Mouse (Mus musculus): ENCODE results near the gene Col1a2. TPM values are rescaled to one million over a fixed set of nuclear protein-coding genes. Genes with fewer than 3 reads are reported as not detected.

Gene Col1a2
- total RNA-seq, 2 experiments from 2014 or later: 6.1 to 7.1 TPM

- DNase-seq (ENCODE audit: low spot score in 2 of 2): no peak
Measured at GRCm38 (mm10) chr6:4514671-4515070, 10.1 kb downstream of the Col1a2 start.

- DNase-seq (ENCODE audit: low spot score in 2 of 2): no peak
Measured at GRCm38 (mm10) chr6:4521031-4521430, 16.4 kb downstream of the Col1a2 start.

- peak in 1 of 2 experiments; percentile 61 for DNase-seq (ENCODE audit: low spot score in 2 of 2)
Measured at GRCm38 (mm10) chr6:4528439-4528838, 23.8 kb downstream of the Col1a2 start.

- DNase-seq (ENCODE audit: low spot score in 2 of 2): no peak
Measured at GRCm38 (mm10) chr6:4530986-4531385, 26.4 kb downstream of the Col1a2 start.

- no peak for DNase-seq (ENCODE audit: low spot score in 2 of 2)
Measured at GRCm38 (mm10) chr6:4532898-4533297, 28.3 kb downstream of the Col1a2 start.

- DNase-seq (ENCODE audit: low spot score in 2 of 2): no peak
Measured at GRCm38 (mm10) chr6:4534462-4535079, 30.0 kb downstream of the Col1a2 start.

GRCm38 (mm10) chr6:4541926-4542715, 37.5 kb downstream of the Col1a2 start:
- no peak for DNase-seq (ENCODE audit: low spot score in 2 of 2)

- peak in 1 of 2 experiments; percentile 22 for DNase-seq (ENCODE audit: low spot score in 2 of 2)
Measured at GRCm38 (mm10) chr6:4544554-4544953, 39.9 kb downstream of the Col1a2 start.

- peak in 1 of 2 experiments; percentile 51 for DNase-seq (ENCODE audit: low spot score in 2 of 2)
Measured at GRCm38 (mm10) chr6:4545727-4546126, 41.1 kb downstream of the Col1a2 start.

GRCm38 (mm10) chr6:4548894-4549293, 44.3 kb downstream of the Col1a2 start:
- DNase-seq (ENCODE audit: low spot score in 2 of 2): peak in 1 of 2 experiments; percentile 30

- DNase-seq (ENCODE audit: low spot score in 2 of 2): peak in 1 of 2 experiments; percentile 17
Measured at GRCm38 (mm10) chr6:4549846-4550548, 45.4 kb downstream of the Col1a2 start.

- no peak for DNase-seq (ENCODE audit: low spot score in 2 of 2)
Measured at GRCm38 (mm10) chr6:4550549-4550915, 45.9 kb downstream of the Col1a2 start.

GRCm38 (mm10) chr6:4555366-4555765, 50.8 kb downstream of the Col1a2 start:
- no peak for DNase-seq (ENCODE audit: low spot score in 2 of 2)

- no peak for DNase-seq (ENCODE audit: low spot score in 2 of 2)
Measured at GRCm38 (mm10) chr6:4557086-4557485, 52.5 kb downstream of the Col1a2 start.

- DNase-seq (ENCODE audit: low spot score in 2 of 2): peak in 1 of 2 experiments; percentile 71
Measured at GRCm38 (mm10) chr6:4557678-4558077, 53.1 kb downstream of the Col1a2 start.

- DNase-seq (ENCODE audit: low spot score in 2 of 2): no peak
Measured at GRCm38 (mm10) chr6:4561156-4561555, 56.5 kb downstream of the Col1a2 start.

- no peak for DNase-seq (ENCODE audit: low spot score in 2 of 2)
Measured at GRCm38 (mm10) chr6:4561621-4562020, 57.0 kb downstream of the Col1a2 start.

GRCm38 (mm10) chr6:4562401-4562800, 57.8 kb downstream of the Col1a2 start:
- DNase-seq (ENCODE audit: low spot score in 2 of 2): no peak

GRCm38 (mm10) chr6:4563477-4563876, 58.9 kb downstream of the Col1a2 start:
- no peak for DNase-seq (ENCODE audit: low spot score in 2 of 2)

- DNase-seq (ENCODE audit: low spot score in 2 of 2): no peak
Measured at GRCm38 (mm10) chr6:4570412-4570811, 65.8 kb downstream of the Col1a2 start.

GRCm38 (mm10) chr6:4577756-4578155, 73.1 kb downstream of the Col1a2 start:
- DNase-seq (ENCODE audit: low spot score in 2 of 2): peak in 1 of 2 experiments; percentile 25

- DNase-seq (ENCODE audit: low spot score in 2 of 2): peak in 1 of 2 experiments; percentile 69
Measured at GRCm38 (mm10) chr6:4578343-4578742, 73.7 kb downstream of the Col1a2 start.

All from layer of hippocampus, adult 18-20 months (tissue).